Mouse (Mus musculus) cerebellum, adult 2 months (tissue): ENCODE data around the gene Arid3b.

Source experiments
- CTCF ChIP-seq: fragments of 200-500 bp; IDR thresholded peaks from 2 replicates; pipeline ENCODE4 v1.5.1; 2011; ENCODE audit warnings: low read depth, mild to moderate bottlenecking, control low read depth, low read length, moderate library complexity, borderline replicate concordance; ENCODE audit not compliant: insufficient read depth
- POLR2A ChIP-seq: fragments of 200-500 bp; IDR thresholded peaks from 2 replicates; pipeline ENCODE4 v1.6.1; 2011; ENCODE audit warnings: low read length, control low read depth, borderline replicate concordance; ENCODE audit not compliant: insufficient read depth

GRCm38 (mm10) chr9:57770836-57771235 is 65.8 kb downstream of the Arid3b start:
- no peak for TF ChIP-seq CTCF
- TF ChIP-seq POLR2A: no peak
